Mouse (Mus musculus) lung, postnatal 0 days (tissue): ENCODE data around the gene B3gat1. TPM values are rescaled to one million over a fixed set of nuclear protein-coding genes. Genes with fewer than 3 reads are reported as not detected.

ENCODE experiments used
- ATAC-seq: fragments of 200-750 bp; cut with Nextera tagmentation; 2 replicates; pipeline ENCODE4 v1.8.0; 2017; ENCODE audit warnings: moderate library complexity
- DNase-seq: peaks from one replicate; pipeline ENCODE4 v3.0.0-alpha.2; 2016; ENCODE audit warnings: low spot score
- H3K27ac ChIP-seq: fragments of 300-500 bp; sonication (generic); 2 replicates; pipeline ENCODE4 v1.5.1; 2014; ENCODE audit warnings: antibody characterized with exemption, mild to moderate bottlenecking, low read length, mixed read lengths
- H3K27me3 ChIP-seq: fragments of 300-500 bp; sonication (generic); replicated peaks from 2 replicates; pipeline ENCODE4 v1.6.1; 2014; ENCODE audit warnings: low read length, mixed read lengths; ENCODE audit not compliant: insufficient read depth
- H3K36me3 ChIP-seq: fragments of 300-500 bp; sonication (generic); 2 replicates; pipeline ENCODE4 v1.6.1; 2014; ENCODE audit warnings: low read length, mixed read lengths; ENCODE audit not compliant: insufficient read depth
- H3K4me1 ChIP-seq: fragments of 300-500 bp; sonication (generic); 2 replicates; pipeline ENCODE4 v1.6.1; 2014; ENCODE audit warnings: antibody characterized with exemption, low read depth, low read length, mixed read lengths; ENCODE audit not compliant: insufficient read depth
- H3K4me2 ChIP-seq: fragments of 300-500 bp; sonication (generic); replicated peaks from 2 replicates; pipeline ENCODE4 v1.6.1; 2014; ENCODE audit warnings: low read depth, mild to moderate bottlenecking, low read length, moderate library complexity, mixed read lengths
- H3K4me3 ChIP-seq: fragments of 300-500 bp; sonication (generic); 2 replicates; pipeline ENCODE4 v1.5.1; 2014; ENCODE audit warnings: low read depth, low read length
- H3K9ac ChIP-seq: fragments of 300-500 bp; sonication (generic); replicated peaks from 2 replicates; pipeline ENCODE4 v1.6.1; 2014; ENCODE audit warnings: low read depth, mild to moderate bottlenecking
- H3K9me3 ChIP-seq: fragments of 300-500 bp; sonication (generic); 2 replicates; pipeline ENCODE4 v1.6.1; 2016; ENCODE audit warnings: low read length, mixed read lengths
- CTCF ChIP-seq: IDR thresholded peaks from 2 replicates; pipeline ENCODE4 v1.5.1; 2016; ENCODE audit warnings: antibody characterized with exemption, mild to moderate bottlenecking
- EP300 ChIP-seq: IDR thresholded peaks from 2 replicates; pipeline ENCODE4 v1.6.1; 2016; ENCODE audit warnings: antibody characterized with exemption, mild to moderate bottlenecking, control low read depth
- WGBS: fragments of 180-500 bp; shearing (Covaris S2); extraction: QIAGEN DNeasy Blood & Tissue Kit; methylation state at CpG from one replicate; pipeline ENCODE4 v1.1.7; 2014; 5-methylcytosine and 5-hydroxymethylcytosine counted together
- polyA plus RNA-seq: library from polyadenylated mRNA; unstranded; fragments of >200 nt; fragmentation: Nextera tagmentation; extraction: Ambion mirVana; gene quantifications from 2 replicates; pipeline ENCODE4 v1.2.1, GENCODE M21; 2015

The B3gat1 gene
- polyA plus RNA-seq, 1 experiment from 2014 or later, result not detected

DNA sequence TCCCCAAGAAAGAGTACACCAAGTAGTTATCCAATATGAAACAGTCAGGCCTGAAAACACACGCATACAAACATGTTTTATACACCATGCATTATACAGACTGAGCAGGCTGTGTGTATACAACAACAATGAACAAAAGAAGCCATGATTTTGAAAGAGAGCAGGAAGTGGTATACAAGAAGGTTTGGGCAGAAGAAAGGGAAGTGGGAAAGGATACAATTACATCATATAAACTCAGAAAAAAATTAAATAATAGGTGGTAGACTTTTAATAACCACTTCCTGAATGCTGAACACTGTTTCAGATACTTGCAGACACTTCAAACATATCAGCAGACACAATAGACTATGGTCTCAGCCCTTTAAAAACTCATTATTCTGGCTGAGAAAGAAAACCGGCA, 75.2 kb downstream of the B3gat1 start:
- WGBS, result 60% methylated on average over 2 of the region's 2 CpGs
- no peaks in the 10 kb centered on the region for H3K36me3 ChIP-seq
- ATAC-seq (no peak), DNase-seq (no peak)
- H3K9ac ChIP-seq, result no peak overlapping the region
- H3K4me1 ChIP-seq, result no peaks in the 10 kb centered on the region
- H3K27ac ChIP-seq, result no peak overlapping the region
- no peaks in the 10 kb centered on the region for H3K27me3 ChIP-seq
- no peaks in the 10 kb centered on the region for H3K9me3 ChIP-seq
- H3K4me2 ChIP-seq, result no peak overlapping the region
- TF ChIP-seq CTCF, result no peak
- no peak for TF ChIP-seq EP300
- no peak overlapping the region for H3K4me3 ChIP-seq

Other genes with a start within 250 kb of the B3gat1 start
- 6.8 and 7.7 TPM in 2 replicates for gene Glb1l2, start 72.7 kb downstream of the B3gat1 start, polyA plus RNA-seq
- 0.42 and 0.90 TPM in 2 replicates for gene Glb1l3, start 127.2 kb downstream of the B3gat1 start, polyA plus RNA-seq
- gene Gm1110, start 189.4 kb downstream of the B3gat1 start, polyA plus RNA-seq, result not detected in 2 replicates